Mouse (Mus musculus) lung, postnatal 25 days (tissue): Measurements from ENCODE around the gene Nemp1.

Experiments
- DNase-seq: peaks from one replicate; pipeline ENCODE4 v3.0.0; 2022; ENCODE audit warnings: low spot score

The Nemp1 gene

GRCm38 (mm10) chr10:127666501-127667268 lies at the start of gene Nemp1:
Gene Nemp1 (plus strand): TSS chr10:127666901.
- peak; percentile 91 for DNase-seq

GRCm38 (mm10) chr10:127617294-127617693 lies 49.4 kb upstream of the Nemp1 start:
- no peak for DNase-seq

- DNase-seq = no peak
Observed at GRCm38 (mm10) chr10:127618173-127618572, 48.5 kb upstream of the Nemp1 start.

GRCm38 (mm10) chr10:127619119-127619721 lies 47.5 kb upstream of the Nemp1 start:
- DNase-seq = no peak

GRCm38 (mm10) chr10:127619941-127620405 lies 46.7 kb upstream of the Nemp1 start:
- DNase-seq = no peak

GRCm38 (mm10) chr10:127620406-127621190 lies 46.1 kb upstream of the Nemp1 start, which contains the start of gene Lrp1:
Gene Lrp1 (minus strand): TSS chr10:127621148.
- no peak for DNase-seq

GRCm38 (mm10) chr10:127621191-127622056 lies 45.3 kb upstream of the Nemp1 start:
- peak; percentile 93 for DNase-seq

- peak; percentile 84 for DNase-seq
Observed at GRCm38 (mm10) chr10:127622057-127622392, 44.7 kb upstream of the Nemp1 start.

- DNase-seq = no peak
Observed at GRCm38 (mm10) chr10:127622661-127623060, 44.0 kb upstream of the Nemp1 start.

GRCm38 (mm10) chr10:127623439-127624216 lies 43.1 kb upstream of the Nemp1 start:
- no peak for DNase-seq

GRCm38 (mm10) chr10:127626433-127626832 lies 40.3 kb upstream of the Nemp1 start:
- DNase-seq = no peak

GRCm38 (mm10) chr10:127631261-127632214 lies 35.2 kb upstream of the Nemp1 start:
- peak; percentile 61 for DNase-seq

GRCm38 (mm10) chr10:127632668-127633271 lies 33.9 kb upstream of the Nemp1 start:
- DNase-seq = no peak

- no peak for DNase-seq
Observed at GRCm38 (mm10) chr10:127640421-127640820, 26.3 kb upstream of the Nemp1 start.

- peak; percentile 91 for DNase-seq
Observed at GRCm38 (mm10) chr10:127641861-127642771, 24.6 kb upstream of the Nemp1 start.

- DNase-seq = peak; percentile 93
Observed at GRCm38 (mm10) chr10:127642772-127643552, 23.7 kb upstream of the Nemp1 start, which contains the start of gene Stat6. Gene Stat6 (plus strand): TSS chr10:127642986.

- peak; percentile 86 for DNase-seq
Observed at GRCm38 (mm10) chr10:127643553-127644238, 23.0 kb upstream of the Nemp1 start.
